In genomic region chr10:9005140-9005909, GRCm38 (mm10) we compare ENCODE assay signal across 16 mouse cellular contexts.
A peak's percentile ranks its signal among the peaks of the same experiment; 100 is the strongest.
DNase-seq lines count a peak whose midpoint lies in the region; ATAC-seq and TF ChIP-seq lines count a peak whose summit lies in the region.
"Had no signal": no experiment of that assay in that cellular context is flagged by ENCODE, and none has a peak within 500 bp of the region (broad histone marks: within the 10 kb centered on the region; RNA-seq: fewer than 3 reads in every experiment).

No protein-coding gene starts in this region.

- 55% methylated on average over 10 of the region's 10 CpGs for WGBS in kidney, embryonic 14.5 days
- WGBS in lung, postnatal 0 days = 36% methylated on average over 10 of the region's 10 CpGs

- H3K4me2 ChIP-seq in kidney, embryonic 14.5 days (replicated peaks; ENCODE audit: low read depth, low read length) = no peak overlapping the region
- no peak overlapping the region for H3K4me2 ChIP-seq in lung, postnatal 0 days (replicated peaks; ENCODE audit: low read depth, low read length)
- H3K4me2 ChIP-seq: embryonic facial prominence, embryonic 15.5 days; liver, embryonic 12.5 days; neural tube, embryonic 13.5 days had no signal

- peak; percentile 61 for ATAC-seq in kidney, embryonic 14.5 days (ENCODE audit: low FRiP score, low TSS enrichment)
- ATAC-seq in lung, postnatal 0 days = peak; percentile 88
- no peak for ATAC-seq in megakaryocyte progenitor cell, adult 5-6 weeks (replicated peaks; ENCODE audit: poor library complexity)
- ATAC-seq: hindbrain, postnatal 0 days; liver, embryonic 12.5 days had no signal

- no peak overlapping the region for H3K27ac ChIP-seq in kidney, embryonic 14.5 days (ENCODE audit: low read depth, low read length)
- no peak overlapping the region for H3K27ac ChIP-seq in lung, postnatal 0 days (ENCODE audit: low read length)
- H3K27ac ChIP-seq: embryonic facial prominence, embryonic 15.5 days; gastrocnemius, adult 2 months; hindbrain, postnatal 0 days; liver, embryonic 12.5 days; neural tube, embryonic 13.5 days had no signal

- H3K36me3 ChIP-seq in kidney, embryonic 14.5 days (ENCODE audit: control insufficient read depth, insufficient read depth, low read length) = no peaks in the 10 kb centered on the region
- no peaks in the 10 kb centered on the region for H3K36me3 ChIP-seq in lung, postnatal 0 days (ENCODE audit: insufficient read depth, low read length)
- H3K36me3 ChIP-seq: embryonic facial prominence, embryonic 15.5 days; liver, embryonic 12.5 days; neural tube, embryonic 13.5 days had no signal

- no peak overlapping the region for H3K4me3 ChIP-seq in kidney, embryonic 14.5 days (ENCODE audit: low read length)
- H3K4me3 ChIP-seq in lung, postnatal 0 days (ENCODE audit: low read depth, low read length) = no peak overlapping the region
- H3K4me3 ChIP-seq: embryonic facial prominence, embryonic 15.5 days; gastrocnemius, adult 2 months; liver, embryonic 12.5 days; neural tube, embryonic 13.5 days had no signal

- H3K9ac ChIP-seq in kidney, embryonic 14.5 days (ENCODE audit: low read depth, low read length) = no peak overlapping the region
- H3K9ac ChIP-seq in lung, postnatal 0 days (replicated peaks; ENCODE audit: low read depth) = no peak overlapping the region
- H3K9ac ChIP-seq: embryonic facial prominence, embryonic 15.5 days; liver, embryonic 12.5 days; neural tube, embryonic 13.5 days had no signal

- H3K4me1 ChIP-seq in kidney, embryonic 14.5 days (ENCODE audit: control insufficient read depth, insufficient read depth, low read length) = 0 out of 2 replicates have a peak, but pooled peaks cover 4% of the 10 kb centered on the region
- H3K4me1 ChIP-seq in lung, postnatal 0 days (ENCODE audit: insufficient read depth, low read depth, low read length) = no peaks in the 10 kb centered on the region
- H3K4me1 ChIP-seq: liver, embryonic 12.5 days; neural tube, embryonic 13.5 days had no signal

- TF ChIP-seq EP300 in lung, postnatal 0 days (IDR thresholded peaks at IDR 0.05) = peak; percentile 67; the same call in 1 of the 2 replicates

- no peaks in the 10 kb centered on the region for H3K9me3 ChIP-seq in kidney, embryonic 14.5 days (ENCODE audit: control insufficient read depth, low read length)
- H3K9me3 ChIP-seq in lung, postnatal 0 days (ENCODE audit: low read length) = no peaks in the 10 kb centered on the region
- H3K9me3 ChIP-seq: embryonic facial prominence, embryonic 15.5 days; liver, embryonic 12.5 days; neural tube, embryonic 13.5 days had no signal

- H3K27me3 ChIP-seq in kidney, embryonic 14.5 days (ENCODE audit: control insufficient read depth, insufficient read depth, low read length) = no peaks in the 10 kb centered on the region
- no peaks in the 10 kb centered on the region for H3K27me3 ChIP-seq in lung, postnatal 0 days (replicated peaks; ENCODE audit: insufficient read depth, low read length)
- H3K27me3 ChIP-seq: embryonic facial prominence, embryonic 15.5 days; liver, embryonic 12.5 days; neural tube, embryonic 13.5 days had no signal

- no peak for TF ChIP-seq CTCF in lung, postnatal 0 days (IDR thresholded peaks at IDR 0.05)

- no peak for DNase-seq in kidney, postnatal 25 days
- DNase-seq in urinary bladder, postnatal 36 days (ENCODE audit: low spot score in 2 of 2) = peak; percentile 17 to 36
- DNase-seq in urinary bladder, adult 2 months (ENCODE audit: low spot score) = no peak
- DNase-seq in lung, postnatal 0 days (ENCODE audit: low spot score) = peak; percentile 47
- DNase-seq in cerebellum, adult 18-20 months = no peak
- DNase-seq: adrenal gland, postnatal 14 days; cerebellum, postnatal 10 days; gastrocnemius, adult 2 months; midbrain, embryonic 14.5 days; right cerebral cortex, postnatal 4 days had no signal

Comparison
In these comparisons a context has a peak if more than half of its experiments do, and no peak if none do; other contexts are left out.
1. DNase-seq: peak in urinary bladder, postnatal 36 days (2 of 2) and lung, postnatal 0 days (single experiment); none in kidney, postnatal 25 days (0 of 2), urinary bladder, adult 2 months (single experiment) and cerebellum, adult 18-20 months (0 of 2).